Mouse (Mus musculus) spleen, adult 2 months (tissue): ENCODE measurements around the gene Foxp2. TPM values are rescaled to one million over a fixed set of nuclear protein-coding genes. Genes with fewer than 3 reads are reported as not detected.

Source experiments
- DNase-seq, 2 experiments: peaks; one replicate each; pipeline versions ENCODE4 v3.0.0 to v3.0.0-alpha.2; 2012 to 2021; ENCODE audit warnings: low spot score in 2 of 2, low read depth in 1 of 2
- H3K27ac ChIP-seq: fragments of 200-500 bp; 2 replicates; pipeline ENCODE4 v1.5.1; 2012; ENCODE audit warnings: low read length, inconsistent platforms; ENCODE audit not compliant: insufficient read depth
- H3K27me3 ChIP-seq: fragments of 200-500 bp; 2 replicates; pipeline ENCODE4 v1.6.1; 2012; ENCODE audit warnings: mild to moderate bottlenecking, moderate library complexity, low read length, inconsistent platforms; ENCODE audit not compliant: control insufficient read depth, insufficient read depth
- H3K36me3 ChIP-seq: fragments of 200-500 bp; 2 replicates; pipeline ENCODE4 v1.6.1; 2012; ENCODE audit warnings: mild to moderate bottlenecking, low read length, inconsistent platforms; ENCODE audit not compliant: control insufficient read depth, insufficient read depth
- H3K4me1 ChIP-seq: fragments of 200-500 bp; 2 replicates; pipeline ENCODE4 v1.6.1; 2011; ENCODE audit warnings: inconsistent platforms; ENCODE audit not compliant: control insufficient read depth, insufficient read depth, insufficient read length
- H3K4me3 ChIP-seq: fragments of 200-500 bp; 2 replicates; pipeline ENCODE4 v1.5.1; 2011; ENCODE audit warnings: mild to moderate bottlenecking, inconsistent platforms; ENCODE audit not compliant: insufficient read depth, insufficient read length; ENCODE audit errors: extremely low read depth
- CTCF ChIP-seq: fragments of 200-500 bp; IDR thresholded peaks from 2 replicates; pipeline ENCODE4 v1.5.1; 2011; ENCODE audit warnings: mild to moderate bottlenecking, inconsistent platforms; ENCODE audit not compliant: insufficient read depth, insufficient read length, insufficient replicate concordance; ENCODE audit errors: extremely low read depth
- POLR2A ChIP-seq: fragments of 200-500 bp; IDR thresholded peaks from 2 replicates; pipeline ENCODE4 v1.6.1; 2011; ENCODE audit warnings: low read depth, low read length, inconsistent platforms
- WGBS: fragments of 180-500 bp; shearing (Covaris S2); methylation state at CpG from one replicate; pipeline ENCODE4 v1.1.7; 2018; 5-methylcytosine and 5-hydroxymethylcytosine counted together
- polyA plus RNA-seq: library from polyadenylated mRNA; depleted of rRNA; stranded (reverse); fragments of >200 nt; gene quantifications from 2 replicates; pipeline ENCODE4 v1.2.3, GENCODE M21; 2012; rRNA removed

The Foxp2 gene
- polyA plus RNA-seq, 1 experiment, result 0.33 TPM

GRCm38 (mm10) chr6:15466634-15467033 is 565.5 kb downstream of the Foxp2 start:
- Histone ChIP-seq H3K27ac (no peak overlapping the region), H3K4me1 (no peaks in the 10 kb centered on the region), H3K27me3 (no peaks in the 10 kb centered on the region), H3K4me3 (no peak overlapping the region), H3K36me3 (no peaks in the 10 kb centered on the region)
- DNase-seq, result no peak
- 88% methylated on average over 1 of the region's 1 CpGs for WGBS
- no peak for TF ChIP-seq CTCF
- TF ChIP-seq POLR2A, result no peak

- TF ChIP-seq POLR2A (no peak), CTCF (no peak)
- no peaks in the 10 kb centered on the region for H3K36me3 ChIP-seq
- H3K4me3 ChIP-seq, result no peak overlapping the region
- WGBS, result 87% methylated on average over 2 of the region's 2 CpGs
- H3K27me3 ChIP-seq, result no peaks in the 10 kb centered on the region
- H3K4me1 ChIP-seq, result no peaks in the 10 kb centered on the region
- DNase-seq, result no peak
- no peak overlapping the region for H3K27ac ChIP-seq
These were observed 585.8 kb downstream of the Foxp2 start for GRCm38 (mm10) chr6:15486909-15487308.

Other genes starting within 250 kb of the Foxp2 start
- gene Ppp1r3a, start 146.1 kb upstream of the Foxp2 start, polyA plus RNA-seq, result not detected in 2 replicates